Mouse (Mus musculus): ENCODE measurements at regions not wholly inside any gene's neighbourhood (a gene's known extent, or its start where the extent isn't known, plus 50 kb on each side); places are given as distances from the start of the nearest gene placed in this dataset.
A peak's percentile ranks its signal among the peaks of the same experiment; 100 is the strongest.

DNA sequence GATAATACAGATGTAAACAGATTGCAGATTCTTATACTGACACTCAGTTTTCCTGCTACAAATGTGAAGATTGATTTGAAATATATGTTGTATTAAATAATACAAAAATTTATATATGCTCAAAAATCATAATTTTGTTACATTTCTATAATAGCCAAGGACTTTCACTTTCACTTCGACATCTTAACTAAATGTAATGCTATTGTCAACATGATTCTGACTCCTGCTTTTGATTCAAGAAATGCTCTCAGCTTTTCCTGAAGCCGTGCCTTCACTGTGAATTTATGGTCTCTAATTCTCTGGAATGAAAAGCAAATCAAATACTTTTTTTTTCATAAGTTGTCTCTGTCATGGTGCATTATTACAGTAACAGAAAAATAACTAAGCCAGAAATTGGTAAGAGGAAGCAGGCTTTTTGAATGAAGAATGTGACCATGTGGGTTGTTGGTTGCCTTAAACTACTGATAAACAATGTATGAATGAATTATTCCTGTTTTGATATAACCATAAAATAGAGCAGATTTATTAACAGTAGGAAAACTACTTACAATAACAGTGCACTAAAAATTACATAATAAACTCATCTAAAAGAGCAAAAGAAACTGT lies 374.1 kb downstream of the Pdha2 start:
- dilution Hi-C loops (cut with MboI; ENCODE audit: extremely low pct_ligation_motif_present, extremely low pct_unique_long_range_greater_than_20kb, low sequenced_read_pairs) (no loop called here), in situ Hi-C loops (cut with MboI; ENCODE audit: low pct_ligation_motif_present, low pct_unique_long_range_greater_than_20kb, low sequenced_read_pairs) (no loop called here)
- H3K79me2 ChIP-seq (replicated peaks; ENCODE audit: control insufficient read depth, extremely low read depth, insufficient read depth, poor library complexity, severe bottlenecking): no peaks in the 10 kb centered on the region; the same call in 1 of the 2 replicates
- no peaks in the 10 kb centered on the region for H3K9me3 ChIP-seq (replicated peaks; ENCODE audit: low read length)
- H3K27ac ChIP-seq (ENCODE audit: insufficient read depth, low read depth): no peak overlapping the region
- peak overlapping the region; percentile 74; the same call in 1 of the 2 replicates for H3K9ac ChIP-seq (ENCODE audit: insufficient read depth, low read depth)
- DNase-seq (ENCODE audit: extremely low read depth): peak; percentile 47
- no peaks in the 10 kb centered on the region for H3K36me3 ChIP-seq (replicated peaks in 1 of 2; ENCODE audit: control insufficient read depth in 1 of 2, insufficient read depth in 1 of 2, low read length in 1 of 2)
- TF ChIP-seq MXI1 (IDR thresholded peaks at IDR 0.05; ENCODE audit: low read depth, low read length) (peak; percentile 9; the same call in 1 of the 2 replicates), ZNF384 (IDR thresholded peaks at IDR 0.05; ENCODE audit: low read depth, low read length) (peak; percentile 35; the same call in 1 of the 2 replicates), E2F4 (IDR thresholded peaks at IDR 0.05; ENCODE audit: insufficient replicate concordance, low read depth, low read length) (no peak), POLR2AphosphoS2 (IDR thresholded peaks at IDR 0.05; ENCODE audit: low read depth, low read length) (no peak), BHLHE40 (IDR thresholded peaks at IDR 0.05; ENCODE audit: low read depth, low read length) (0 out of 2 replicates have a peak, but pooled peaks have one; percentile 7), EP300 (IDR thresholded peaks at IDR 0.05; ENCODE audit: low read length) (peak; percentile 29; the same call in 1 of the 2 replicates), MYC (IDR thresholded peaks at IDR 0.05; ENCODE audit: low read depth, low read length) (no peak), IRF4 (IDR thresholded peaks at IDR 0.05; ENCODE audit: low read depth, low read length) (peak; percentile 71), TBP (conservative IDR thresholded peaks at IDR 0.05; ENCODE audit: low read depth, low read length) (0 out of 2 replicates have a peak, but pooled peaks have one; percentile 37)
- H3K4me2 ChIP-seq (ENCODE audit: insufficient read depth, low read depth, poor library complexity, severe bottlenecking): peak overlapping the region; percentile 91; the same call in 1 of the 2 replicates
- H3K4me3 ChIP-seq (replicated peaks in 1 of 3; ENCODE audit: low read depth in 2 of 3, low read length in 2 of 3, poor library complexity in 1 of 3): peak overlapping the region in 2 of 3 experiments; percentile 32 to 42
- peaks cover 2 to 23% of the 10 kb centered on the region in 2 experiments; a peak in 3 of 4 replicates for H3K4me1 ChIP-seq (ENCODE audit: control insufficient read depth in 1 of 2, insufficient read depth in 2 of 2)
- no peaks in the 10 kb centered on the region for H3K27me3 ChIP-seq (replicated peaks)

DNA sequence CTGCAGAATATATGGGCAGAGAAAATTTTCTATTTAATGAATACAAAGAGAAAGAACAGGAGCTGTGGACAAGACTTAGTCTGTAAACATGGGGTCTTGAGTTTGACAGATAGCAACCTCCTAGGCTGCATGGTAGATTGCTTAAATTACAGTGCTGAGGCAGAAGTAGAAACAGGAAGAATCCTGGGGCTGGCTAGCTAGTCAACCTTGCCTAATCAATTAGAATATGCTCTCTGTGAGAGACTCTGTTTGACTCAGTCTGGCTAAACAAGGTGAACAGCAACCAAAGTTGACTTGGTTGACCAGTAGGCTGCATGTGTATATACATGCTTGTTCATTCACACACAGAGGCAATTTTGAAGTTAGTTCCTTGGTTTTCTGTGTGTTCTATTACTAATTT lies 390.9 kb downstream of the Pdha2 start:
- Histone ChIP-seq H3K79me2 (replicated peaks; ENCODE audit: control insufficient read depth, extremely low read depth, insufficient read depth, poor library complexity, severe bottlenecking) (no peaks in the 10 kb centered on the region), H3K4me3 (replicated peaks in 1 of 3; ENCODE audit: low read depth in 2 of 3, low read length in 2 of 3, poor library complexity in 1 of 3) (peak overlapping the region; percentile 9 to 50 (median 32)), H3K9ac (ENCODE audit: insufficient read depth, low read depth) (peak overlapping the region; percentile 50; the same call in 1 of the 2 replicates), H3K27me3 (replicated peaks) (no peaks in the 10 kb centered on the region), H3K27ac (ENCODE audit: insufficient read depth, low read depth) (no peak overlapping the region), H3K4me2 (ENCODE audit: insufficient read depth, low read depth, poor library complexity, severe bottlenecking) (peak overlapping the region; percentile 87), H3K36me3 (replicated peaks in 1 of 2; ENCODE audit: control insufficient read depth in 1 of 2, insufficient read depth in 1 of 2, low read length in 1 of 2) (no peaks in the 10 kb centered on the region), H3K9me3 (replicated peaks; ENCODE audit: low read length) (no peaks in the 10 kb centered on the region), H3K4me1 (ENCODE audit: control insufficient read depth in 1 of 2, insufficient read depth in 2 of 2) (peaks cover 0 to 15% of the 10 kb centered on the region in 2 experiments; a peak in 1 of 4 replicates)
- dilution Hi-C loops (cut with MboI; ENCODE audit: extremely low pct_ligation_motif_present, extremely low pct_unique_long_range_greater_than_20kb, low sequenced_read_pairs): no loop called here
- peak; percentile 86 for DNase-seq (ENCODE audit: extremely low read depth)
- TF ChIP-seq PAX5 (IDR thresholded peaks at IDR 0.05; ENCODE audit: low read length): no peak
- no peak for TF ChIP-seq GABPA (IDR thresholded peaks at IDR 0.05; ENCODE audit: insufficient replicate concordance, low read depth, low read length)
- TF ChIP-seq MEF2A (IDR thresholded peaks at IDR 0.05; ENCODE audit: borderline replicate concordance, low read depth, low read length): 0 out of 2 replicates have a peak, but pooled peaks have one; percentile 52
- peak; percentile 31; the same call in 1 of the 2 replicates for TF ChIP-seq MXI1 (IDR thresholded peaks at IDR 0.05; ENCODE audit: low read depth, low read length)
- TF ChIP-seq MYC (IDR thresholded peaks at IDR 0.05; ENCODE audit: low read depth, low read length): 0 out of 2 replicates have a peak, but pooled peaks have one; percentile 16
- TF ChIP-seq IRF4 (IDR thresholded peaks at IDR 0.05; ENCODE audit: low read depth, low read length): peak; percentile 75
- no peak for TF ChIP-seq USF2 (conservative IDR thresholded peaks at IDR 0.05; ENCODE audit: low read depth, low read length)
- peak; percentile 4; the same call in 1 of the 2 replicates for TF ChIP-seq ZNF384 (IDR thresholded peaks at IDR 0.05; ENCODE audit: low read depth, low read length)
- TF ChIP-seq ELF1 (IDR thresholded peaks at IDR 0.05; ENCODE audit: low read depth, low read length): peak; percentile 74
- in situ Hi-C loops (cut with MboI; ENCODE audit: low pct_ligation_motif_present, low pct_unique_long_range_greater_than_20kb, low sequenced_read_pairs): no loop called here

Measured in CH12.LX (cell line).